Mouse (Mus musculus) embryo, embryonic 9.5 days (tissue): ENCODE data around the gene Serpina3c.
"Not testable (repeated sequence)": the region's sequence is repeated elsewhere in the genome, so short reads cannot be mapped to it uniquely, and the experiment has no call there.

ENCODE experiments used
- DNase-seq: peaks from one replicate; pipeline ENCODE4 v3.0.0-alpha.2; 2017; ENCODE audit errors: extremely low spot score

Gene Serpina3c

GRCm38 (mm10) chr12:104114921-104115579 lies 38.6 kb downstream of the Serpina3c start:
- no peak for DNase-seq

DNA sequence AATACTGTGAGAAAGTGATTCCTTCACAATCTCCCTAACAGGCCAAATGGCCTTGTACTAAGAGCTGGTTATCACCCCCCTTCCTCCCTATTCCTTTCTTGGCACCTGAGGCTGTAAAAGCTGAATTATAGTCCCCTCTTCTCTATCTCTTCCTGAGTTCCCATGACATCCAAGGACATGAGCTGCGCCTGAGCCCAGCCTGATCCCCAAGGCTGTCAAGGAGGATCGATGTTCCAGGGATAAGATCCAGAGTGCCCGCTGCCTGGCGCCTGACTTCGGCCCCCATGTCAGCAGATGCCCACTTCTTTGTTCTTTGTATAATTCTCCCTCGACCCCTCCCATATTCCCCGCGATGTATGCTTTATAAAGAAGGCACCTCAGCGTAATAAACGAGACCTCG lies 41.3 kb downstream of the Serpina3c start, which contains the start of gene Serpina3a:
Serpina3a (plus strand) TSS at position 392 of the 400 bp plus-strand sequence.
- DNase-seq, result not testable (repeated sequence)

GRCm38 (mm10) chr12:104108507-104108906 lies 45.2 kb downstream of the Serpina3c start:
- no peak for DNase-seq

- DNase-seq, result no peak
These were observed 46.8 kb downstream of the Serpina3c start for GRCm38 (mm10) chr12:104106919-104107318.

DNA sequence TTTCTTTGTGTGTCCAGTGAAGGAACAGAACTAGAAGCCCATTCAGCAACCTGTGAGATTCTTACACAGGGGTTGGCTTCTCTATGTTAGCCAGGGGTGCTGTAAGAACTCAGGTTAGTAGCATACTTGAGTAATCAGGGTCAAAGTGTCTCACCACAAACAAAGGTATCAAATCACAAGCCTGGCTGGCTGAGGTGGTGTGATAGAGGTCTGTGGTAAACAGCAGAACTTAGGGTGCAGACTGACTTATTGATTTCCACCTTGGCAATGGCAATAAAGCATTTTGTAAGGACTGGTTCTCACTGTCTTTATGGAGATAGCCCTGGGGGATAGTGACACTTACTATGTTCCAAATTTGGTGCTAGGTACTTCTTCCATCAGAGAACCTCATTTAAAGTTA lies 47.8 kb downstream of the Serpina3c start:
- no peak for DNase-seq

GRCm38 (mm10) chr12:104100768-104101167 lies 52.9 kb downstream of the Serpina3c start, which contains the start of gene Serpina5:
Gene Serpina5, plus strand, starts transcription at chr12:104101113.
- no peak for DNase-seq
